Mouse (Mus musculus) c-Kit-positive CD71-positive TER-119-negative erythroid progenitor cells, embryonic 14.5 days (primary cell): ENCODE measurements around the gene Sgk1.

ENCODE experiments used
- DNase-seq: peaks from one replicate; pipeline ENCODE4 v3.0.0-alpha.2; 2013; ENCODE audit warnings: low read depth

Gene Sgk1

GRCm38 (mm10) chr10:21918016-21918749 is 36.2 kb downstream of the Sgk1 start:
- no peak for DNase-seq

- DNase-seq = no peak
Measured at GRCm38 (mm10) chr10:21918750-21919145, 36.8 kb downstream of the Sgk1 start.

DNA sequence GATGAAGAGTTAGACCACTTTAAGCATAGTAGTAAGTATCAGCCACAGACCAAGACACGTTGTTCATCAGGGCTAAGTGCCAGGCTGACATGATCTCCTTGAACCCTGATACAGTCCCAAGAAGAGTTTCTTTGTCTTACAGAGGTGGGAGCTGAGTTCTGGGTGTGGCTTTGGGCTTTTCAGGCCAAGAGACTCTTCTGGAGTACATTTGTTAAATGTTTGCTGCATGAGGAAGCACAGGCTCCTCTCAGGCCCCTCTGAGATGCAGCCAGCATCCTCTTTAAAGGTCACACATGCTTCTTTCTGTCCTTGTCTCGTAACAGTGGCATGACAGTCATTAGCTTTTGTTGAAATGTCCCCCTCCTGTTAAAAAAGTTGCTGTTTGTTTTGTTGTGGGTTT is 38.6 kb downstream of the Sgk1 start:
- no peak for DNase-seq

DNA sequence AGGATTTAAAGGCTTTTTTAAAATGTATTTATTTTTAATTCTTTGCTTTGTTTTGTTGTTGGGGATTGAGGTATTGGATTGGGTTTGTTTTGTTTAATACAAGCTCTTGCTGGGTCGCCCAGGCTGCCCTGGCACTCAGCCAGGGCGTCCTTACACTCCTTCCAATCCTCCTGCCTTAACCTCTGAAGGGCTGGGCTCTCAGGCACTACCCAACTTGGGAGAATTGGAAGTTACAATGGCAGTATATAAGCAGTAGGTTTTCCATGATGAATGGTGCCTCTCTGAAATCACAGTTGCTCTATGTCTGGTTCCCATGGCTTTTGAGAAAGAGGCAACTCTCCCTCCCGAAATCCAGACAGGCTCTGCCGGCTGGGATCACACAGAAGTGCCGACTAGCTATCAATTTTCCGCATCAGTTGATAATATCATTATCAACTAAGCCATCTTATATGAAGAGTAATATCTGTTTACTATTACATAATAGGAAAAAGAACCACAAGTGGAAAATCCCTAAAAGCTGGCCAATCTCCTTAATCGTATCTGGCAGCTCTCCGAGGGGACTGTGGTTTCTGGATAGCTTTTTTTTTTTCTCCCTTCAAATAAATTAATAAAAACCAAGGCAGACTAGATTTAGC is 40.8 kb downstream of the Sgk1 start:
- DNase-seq = no peak

GRCm38 (mm10) chr10:21923495-21923952 is 41.5 kb downstream of the Sgk1 start:
- no peak for DNase-seq

DNA sequence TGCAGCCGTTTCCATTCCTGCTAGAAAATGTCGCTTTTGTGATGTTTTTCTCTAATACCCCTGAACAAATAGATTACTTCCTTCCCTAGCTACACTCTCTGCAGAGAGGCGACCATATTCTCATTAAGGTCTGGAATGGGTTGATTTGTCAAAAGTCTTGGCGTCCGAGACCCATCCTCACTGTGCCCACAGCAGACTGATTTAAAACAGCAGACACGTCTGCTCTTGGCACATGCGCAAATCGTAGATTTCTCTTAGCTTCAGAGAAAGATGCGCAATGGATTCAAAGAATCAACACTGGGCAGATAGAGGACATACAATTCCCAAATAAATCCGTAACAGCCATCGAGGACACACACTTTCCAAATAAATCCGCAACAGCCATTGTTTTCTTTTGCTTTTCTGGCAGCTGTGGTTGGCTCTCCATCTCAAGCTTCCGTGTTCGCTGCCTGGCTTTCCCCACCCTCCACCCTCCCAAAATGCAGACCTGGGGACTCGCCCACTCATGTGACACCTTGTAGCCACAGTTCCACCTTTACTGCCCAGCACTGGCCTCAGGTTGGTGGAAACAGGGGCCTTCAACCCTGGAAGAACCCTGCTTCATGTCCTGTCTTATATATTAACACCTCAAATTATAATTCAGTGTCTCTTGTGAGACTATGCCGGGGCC is 42.2 kb downstream of the Sgk1 start:
- no peak for DNase-seq

DNA sequence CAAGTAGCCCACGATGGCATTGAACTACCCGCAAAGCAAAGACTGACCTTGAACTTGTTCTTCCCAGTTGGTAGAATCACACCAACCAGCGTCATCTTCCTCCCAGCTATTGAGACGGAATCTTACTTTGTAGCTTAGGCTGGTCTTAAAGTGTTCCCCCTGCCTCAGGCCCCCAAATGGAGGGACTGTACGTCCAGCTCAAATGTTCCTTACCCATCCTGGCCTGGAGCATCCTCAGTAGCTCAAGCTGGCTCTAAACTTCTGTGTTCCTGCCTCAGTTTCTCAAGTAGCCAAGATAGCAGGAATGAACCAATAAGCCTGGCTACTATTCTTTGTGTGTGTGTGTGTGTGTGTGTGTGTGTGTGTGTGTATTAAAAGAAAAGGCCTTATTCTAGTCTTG is 45.0 kb downstream of the Sgk1 start:
- no peak for DNase-seq

- DNase-seq = no peak
Measured at GRCm38 (mm10) chr10:21930781-21931380, 48.9 kb downstream of the Sgk1 start.

DNA sequence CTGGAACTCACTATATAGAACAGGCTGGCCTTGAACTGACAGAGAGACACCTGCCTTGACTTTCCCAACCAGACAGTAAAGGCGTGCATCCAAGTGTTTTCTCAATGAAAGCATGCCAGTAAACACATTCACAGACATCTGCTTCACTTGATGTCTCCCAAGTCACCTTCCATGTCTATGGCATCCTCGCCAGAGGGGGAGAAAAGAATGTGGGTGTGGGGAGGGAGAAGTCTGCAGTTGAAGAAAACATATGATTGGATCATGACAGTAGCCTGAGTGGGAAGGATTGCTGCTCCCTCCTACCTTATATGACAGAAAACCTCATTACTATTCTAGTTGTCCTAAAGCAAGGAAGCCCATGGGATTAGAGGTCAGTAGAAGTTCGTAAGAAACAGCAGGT is 50.8 kb downstream of the Sgk1 start:
- no peak for DNase-seq

DNA sequence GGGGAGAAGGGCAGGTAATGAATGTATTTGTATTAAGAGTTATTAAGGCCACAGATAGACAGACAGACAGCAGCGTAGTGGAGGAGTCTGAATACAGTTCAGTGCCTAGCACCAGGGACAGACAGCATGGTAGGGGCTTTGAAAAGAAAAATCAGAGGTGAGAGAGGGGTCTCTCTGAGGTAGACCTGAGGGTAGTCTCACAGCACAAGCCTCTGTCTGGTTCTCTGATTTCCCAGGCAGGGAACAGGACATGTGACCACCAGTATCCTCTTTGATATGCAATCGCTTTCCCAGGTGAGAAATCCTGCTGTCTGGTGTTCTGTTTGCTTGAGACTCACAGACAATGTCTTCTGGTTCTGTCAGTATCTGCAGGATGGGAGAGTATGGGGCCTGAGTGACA is 52.8 kb downstream of the Sgk1 start:
- no peak for DNase-seq

GRCm38 (mm10) chr10:21936513-21937221 is 54.7 kb downstream of the Sgk1 start:
- DNase-seq = no peak

DNA sequence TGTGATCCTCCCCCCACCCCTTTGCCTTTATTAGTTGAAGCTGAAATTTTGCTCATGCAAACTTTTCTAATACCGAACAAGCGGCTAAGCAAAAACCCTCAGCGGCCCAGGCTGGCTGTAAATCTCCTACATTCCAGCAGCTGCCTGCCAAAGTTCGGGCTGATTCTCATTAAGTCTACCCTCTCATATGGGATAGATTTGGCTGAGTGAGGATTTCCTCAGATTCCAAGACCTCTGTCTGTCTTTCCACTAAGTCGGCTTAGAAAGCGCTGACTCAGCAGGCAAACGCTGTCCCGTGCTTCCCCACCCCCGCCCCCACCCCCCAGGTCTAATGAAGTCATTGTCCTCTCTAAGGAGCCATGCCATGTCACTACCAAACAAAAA is 55.2 kb downstream of the Sgk1 start:
- DNase-seq = no peak

DNA sequence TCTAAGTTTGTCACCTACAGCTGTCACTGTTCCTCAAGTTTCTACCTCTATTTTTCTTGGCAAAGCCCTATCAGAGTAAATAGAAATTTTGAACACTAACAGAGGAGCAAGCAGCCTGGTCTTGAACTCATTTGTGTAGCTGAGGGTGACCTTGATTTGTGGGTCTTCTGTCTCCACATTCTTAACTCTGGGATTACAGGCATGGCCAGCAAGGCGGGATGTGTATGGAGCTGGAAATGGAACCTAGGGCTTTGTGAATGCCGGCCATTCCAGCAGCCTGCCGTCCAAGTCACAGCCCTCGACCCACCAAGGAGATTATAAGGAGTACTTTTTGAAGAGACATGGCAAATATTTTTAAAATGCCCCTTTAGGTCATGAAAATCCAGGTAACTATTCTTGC is 56.2 kb downstream of the Sgk1 start:
- no peak for DNase-seq

GRCm38 (mm10) chr10:21941235-21941634 is 59.3 kb downstream of the Sgk1 start:
- no peak for DNase-seq

GRCm38 (mm10) chr10:21943145-21943700 is 61.2 kb downstream of the Sgk1 start:
- no peak for DNase-seq

- no peak for DNase-seq
Measured at GRCm38 (mm10) chr10:21945195-21945594, 63.2 kb downstream of the Sgk1 start.

GRCm38 (mm10) chr10:21946751-21947351 is 64.9 kb downstream of the Sgk1 start:
- no peak for DNase-seq

- no peak for DNase-seq
Measured at GRCm38 (mm10) chr10:21952520-21952919, 70.5 kb downstream of the Sgk1 start.

GRCm38 (mm10) chr10:21961111-21961510 is 79.1 kb downstream of the Sgk1 start:
- DNase-seq = no peak

DNA sequence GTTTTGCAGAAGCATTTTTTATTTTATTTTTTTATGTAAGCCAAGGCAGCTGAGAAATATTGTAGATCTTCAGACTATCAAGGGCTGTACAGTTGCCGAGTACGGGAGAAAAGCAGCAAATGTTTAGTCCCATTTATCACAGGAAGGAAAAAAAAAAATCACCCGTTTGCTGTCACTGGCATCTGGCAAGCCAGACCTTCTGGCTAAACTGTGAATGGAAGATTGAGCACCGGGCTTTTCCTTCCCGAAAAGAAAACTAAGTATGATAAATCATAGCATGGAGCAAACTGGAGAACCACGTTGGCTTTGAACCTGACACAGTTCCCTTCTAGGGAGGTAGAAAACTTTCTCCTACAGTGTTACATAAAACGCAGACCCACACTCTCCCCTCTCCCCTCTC is 81.0 kb downstream of the Sgk1 start:
- DNase-seq = no peak

- DNase-seq = no peak
Measured at GRCm38 (mm10) chr10:21973676-21974075, 91.7 kb downstream of the Sgk1 start.
